Mouse (Mus musculus) heart, embryonic 13.5 days (tissue): ENCODE data around the gene Pde1c. TPM values are rescaled to one million over a fixed set of nuclear protein-coding genes. Genes with fewer than 3 reads are reported as not detected.

ENCODE experiments used
- ATAC-seq: fragments of 200-750 bp; cut with Nextera tagmentation; 2 replicates; pipeline ENCODE4 v1.8.0; 2017; ENCODE audit warnings: moderate TSS enrichment; ENCODE audit not compliant: insufficient number of reproducible peaks, low FRiP score, low TSS enrichment; ENCODE audit errors: extremely low read depth
- H3K27ac ChIP-seq: fragments of 300-500 bp; sonication (generic); replicated peaks from 2 replicates; pipeline ENCODE4 v1.5.1; 2015; ENCODE audit warnings: moderate library complexity, mild to moderate bottlenecking, inconsistent platforms
- H3K27me3 ChIP-seq: fragments of 300-500 bp; sonication (generic); replicated peaks from 2 replicates; pipeline ENCODE4 v1.6.1; 2015; ENCODE audit warnings: mild to moderate bottlenecking, inconsistent platforms
- H3K36me3 ChIP-seq: fragments of 300-500 bp; sonication (generic); 2 replicates; pipeline ENCODE4 v1.6.1; 2015; ENCODE audit warnings: mild to moderate bottlenecking, inconsistent platforms
- H3K4me1 ChIP-seq: fragments of 300-500 bp; sonication (generic); 2 replicates; pipeline ENCODE4 v1.6.1; 2015; ENCODE audit warnings: inconsistent platforms
- H3K4me2 ChIP-seq: fragments of 300-500 bp; sonication (generic); 2 replicates; pipeline ENCODE4 v1.6.1; 2015; ENCODE audit warnings: inconsistent platforms, mild to moderate bottlenecking, moderate library complexity
- H3K4me3 ChIP-seq: fragments of 300-500 bp; sonication (generic); 2 replicates; pipeline ENCODE4 v1.5.1; 2015; ENCODE audit warnings: moderate library complexity, mild to moderate bottlenecking, inconsistent platforms
- H3K9ac ChIP-seq: fragments of 300-500 bp; sonication (generic); 2 replicates; pipeline ENCODE4 v1.6.1; 2015; ENCODE audit warnings: inconsistent platforms, mild to moderate bottlenecking, moderate library complexity
- H3K9me3 ChIP-seq: fragments of 300-500 bp; sonication (generic); 2 replicates; pipeline ENCODE4 v1.6.1; 2016; ENCODE audit warnings: inconsistent platforms
- WGBS: fragments of 180-500 bp; shearing (Covaris S2); methylation state at CpG from one replicate; pipeline ENCODE4 v1.1.7; 2015; ENCODE audit warnings: mixed read lengths; 5-methylcytosine and 5-hydroxymethylcytosine counted together
- polyA plus RNA-seq: library from polyadenylated mRNA; unstranded; fragments of >200 nt; fragmentation: Nextera tagmentation; extraction: Ambion mirVana; gene quantifications from 2 replicates; pipeline ENCODE4 v1.2.1, GENCODE M21; 2015

The Pde1c gene
- polyA plus RNA-seq, 1 experiment from 2014 or later, result 3.1 TPM

DNA sequence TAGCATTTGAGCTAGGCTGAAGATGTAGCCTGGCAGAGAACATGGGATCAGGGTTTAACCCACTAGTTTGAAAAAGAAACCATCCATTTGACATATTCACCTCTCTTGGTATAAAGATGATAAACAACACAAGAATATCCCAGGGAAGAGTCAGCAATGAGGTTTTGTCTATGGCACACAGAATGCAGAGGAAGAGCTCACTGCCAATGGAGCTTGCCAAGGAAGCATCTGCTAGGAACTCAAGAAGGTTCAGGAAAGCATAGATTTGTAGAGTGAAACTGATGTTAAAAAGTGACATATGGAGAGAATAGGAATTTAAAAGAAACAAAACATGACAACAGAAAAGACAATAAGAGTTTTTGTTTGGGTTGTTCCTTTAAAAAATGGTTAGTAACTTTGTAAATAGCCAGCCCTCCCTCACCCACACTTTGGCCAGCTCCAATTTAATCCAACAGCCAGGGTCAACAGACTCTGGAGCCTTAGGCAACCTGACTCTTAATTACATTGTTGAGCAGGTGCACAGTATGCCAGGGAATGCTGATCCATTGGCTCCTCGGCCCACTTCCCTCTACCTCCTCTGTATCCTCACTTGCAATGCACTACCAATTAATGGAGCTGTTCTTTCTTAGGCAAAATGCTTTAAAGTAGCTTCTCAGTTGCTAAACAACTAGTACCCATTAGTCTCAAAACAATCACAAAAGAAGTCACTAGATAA lies 377.3 kb downstream of the Pde1c start:
- ATAC-seq, result no peak
- WGBS, result 61% methylated on average over 1 of the region's 1 CpGs

GRCm38 (mm10) chr6:56176485-56176884 lies 392.4 kb downstream of the Pde1c start:
- WGBS, result 74% methylated on average over 2 of the region's 2 CpGs
- ATAC-seq, result no peak

More for the DNA sequence above, 377.3 kb downstream of the Pde1c start:
- 0 out of 2 replicates have a peak, but pooled peaks cover 5% of the 10 kb centered on the region for H3K4me1 ChIP-seq
- no peak overlapping the region for H3K4me3 ChIP-seq
- no peaks in the 10 kb centered on the region for H3K27me3 ChIP-seq
- no peak overlapping the region for H3K9ac ChIP-seq
- no peaks in the 10 kb centered on the region for H3K9me3 ChIP-seq
- no peak overlapping the region for H3K27ac ChIP-seq
- no peaks in the 10 kb centered on the region for H3K36me3 ChIP-seq
- no peak overlapping the region for H3K4me2 ChIP-seq

DNA sequence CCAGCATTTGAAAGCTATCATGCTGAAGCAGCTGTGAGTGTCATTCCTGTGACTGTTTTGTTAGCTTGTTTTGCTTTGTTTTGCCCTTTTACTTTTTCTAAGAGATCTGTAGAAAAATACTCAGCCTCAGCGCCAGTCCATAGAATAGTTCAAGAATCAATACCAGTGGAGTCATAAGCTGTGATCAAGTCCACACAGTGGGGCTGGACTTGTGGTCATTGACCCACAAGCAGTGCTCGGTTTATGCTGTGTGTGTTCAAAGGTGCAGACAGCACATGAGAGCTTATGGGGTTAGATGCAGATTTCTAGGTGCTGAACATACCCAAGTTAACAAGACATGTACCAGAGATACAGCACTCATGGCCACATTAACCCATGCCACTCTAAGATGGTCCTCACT lies 396.7 kb downstream of the Pde1c start:
- Histone ChIP-seq H3K9me3 (no peaks in the 10 kb centered on the region), H3K27me3 (no peaks in the 10 kb centered on the region), H3K4me3 (no peak overlapping the region), H3K4me1 (no peaks in the 10 kb centered on the region), H3K36me3 (no peaks in the 10 kb centered on the region), H3K9ac (no peak overlapping the region), H3K27ac (no peak overlapping the region), H3K4me2 (no peak overlapping the region)
- 64% methylated on average over 2 of the region's 2 CpGs for WGBS
- no peak for ATAC-seq

More at GRCm38 (mm10) chr6:56176485-56176884, 392.4 kb downstream of the Pde1c start:
- Histone ChIP-seq H3K9me3 (no peaks in the 10 kb centered on the region), H3K27me3 (no peaks in the 10 kb centered on the region), H3K36me3 (no peaks in the 10 kb centered on the region), H3K4me1 (no peaks in the 10 kb centered on the region), H3K4me3 (no peak overlapping the region), H3K27ac (no peak overlapping the region), H3K4me2 (no peak overlapping the region), H3K9ac (no peak overlapping the region)

GRCm38 (mm10) chr6:56168736-56169135 lies 400.2 kb downstream of the Pde1c start:
- Histone ChIP-seq H3K27ac (no peak overlapping the region), H3K9me3 (no peaks in the 10 kb centered on the region), H3K36me3 (no peaks in the 10 kb centered on the region), H3K27me3 (no peaks in the 10 kb centered on the region), H3K4me1 (no peaks in the 10 kb centered on the region), H3K4me2 (no peak overlapping the region), H3K9ac (no peak overlapping the region), H3K4me3 (no peak overlapping the region)
- 63% methylated on average over 2 of the region's 2 CpGs for WGBS
- ATAC-seq, result no peak

- WGBS, result 44% methylated on average over 1 of the region's 1 CpGs
- Histone ChIP-seq H3K36me3 (no peaks in the 10 kb centered on the region), H3K9me3 (no peaks in the 10 kb centered on the region), H3K4me1 (peaks cover 9% of the 10 kb centered on the region; the same call in 1 of the 2 replicates), H3K27me3 (no peaks in the 10 kb centered on the region), H3K27ac (no peak overlapping the region), H3K9ac (no peak overlapping the region), H3K4me3 (no peak overlapping the region), H3K4me2 (no peak overlapping the region)
- ATAC-seq, result no peak
Observed at GRCm38 (mm10) chr6:56158217-56158616, 410.7 kb downstream of the Pde1c start.

DNA sequence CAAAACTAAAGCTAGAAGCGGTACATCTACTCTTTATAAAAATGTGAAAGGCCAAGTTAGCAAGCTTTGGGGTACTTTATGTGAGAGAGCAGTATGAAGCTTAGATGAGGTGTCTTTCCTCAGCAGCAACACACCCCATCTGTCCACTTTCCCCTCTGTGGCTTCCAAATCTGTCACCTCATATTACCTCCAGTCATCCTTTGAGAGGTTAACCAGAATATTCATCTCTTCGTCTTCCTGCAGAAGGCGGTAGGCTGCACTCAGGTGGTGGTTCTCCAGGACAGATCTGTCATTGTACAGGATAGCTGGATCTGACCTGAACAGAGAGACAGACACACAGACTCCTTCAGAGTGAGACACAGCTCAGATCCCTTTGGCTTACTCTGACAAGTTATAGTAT lies 412.1 kb downstream of the Pde1c start:
- 61% methylated on average over 3 of the region's 3 CpGs for WGBS
- no peaks in the 10 kb centered on the region for H3K36me3 ChIP-seq
- H3K4me1 ChIP-seq, result peaks cover 9% of the 10 kb centered on the region; the same call in 1 of the 2 replicates
- H3K4me3 ChIP-seq, result no peak overlapping the region
- no peak for ATAC-seq
- no peak overlapping the region for H3K9ac ChIP-seq
- no peaks in the 10 kb centered on the region for H3K9me3 ChIP-seq
- H3K27ac ChIP-seq, result no peak overlapping the region
- H3K4me2 ChIP-seq, result no peak overlapping the region
- H3K27me3 ChIP-seq, result no peaks in the 10 kb centered on the region

DNA sequence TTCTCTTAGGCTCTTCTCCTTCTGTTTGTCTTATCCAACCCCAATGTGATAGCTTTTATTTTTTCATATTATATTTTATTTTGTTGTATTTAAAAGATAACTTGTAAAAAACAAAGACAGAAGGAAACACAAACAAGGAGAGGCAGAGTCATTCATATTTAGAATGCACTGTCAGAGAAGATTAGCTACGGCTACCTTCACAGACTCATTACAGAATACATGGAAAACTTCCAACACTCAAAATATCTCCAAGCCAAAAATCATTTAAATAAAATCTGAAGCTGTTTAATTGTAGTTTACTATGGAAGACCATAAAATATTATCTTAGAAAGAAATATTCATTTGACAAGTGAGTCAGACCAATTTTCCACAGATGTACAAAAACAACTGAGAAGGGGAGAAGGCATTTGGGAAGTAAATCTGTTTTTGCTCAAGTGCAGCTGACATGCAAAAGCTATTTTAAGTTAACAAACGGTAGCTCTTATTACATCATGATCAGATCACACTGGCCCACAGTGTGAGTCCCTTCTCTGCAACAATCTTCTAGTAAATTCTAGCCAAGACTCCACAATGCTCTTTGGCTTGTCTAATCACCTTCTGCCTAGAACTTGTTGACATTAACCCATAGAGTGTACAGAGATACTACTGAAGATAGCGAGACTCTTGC lies 438.3 kb downstream of the Pde1c start:
- WGBS, result 43% methylated on average over 3 of the region's 3 CpGs

GRCm38 (mm10) chr6:56099520-56100101 lies 469.3 kb downstream of the Pde1c start:
- no peaks in the 10 kb centered on the region for H3K36me3 ChIP-seq
- 70% methylated on average over 2 of the region's 2 CpGs for WGBS
- H3K4me3 ChIP-seq, result no peak overlapping the region
- no peak overlapping the region for H3K27ac ChIP-seq
- no peak for ATAC-seq
- H3K4me2 ChIP-seq, result no peak overlapping the region
- H3K9ac ChIP-seq, result no peak overlapping the region
- no peaks in the 10 kb centered on the region for H3K4me1 ChIP-seq
- H3K27me3 ChIP-seq, result no peaks in the 10 kb centered on the region
- H3K9me3 ChIP-seq, result peaks cover 9% of the 10 kb centered on the region

More for the DNA sequence above, 438.3 kb downstream of the Pde1c start:
- Histone ChIP-seq H3K4me2 (no peak overlapping the region), H3K27ac (no peak overlapping the region), H3K27me3 (no peaks in the 10 kb centered on the region), H3K4me1 (peaks cover 10% of the 10 kb centered on the region), H3K36me3 (no peaks in the 10 kb centered on the region), H3K9ac (no peak overlapping the region), H3K4me3 (no peak overlapping the region), H3K9me3 (no peaks in the 10 kb centered on the region)
- no peak for ATAC-seq

DNA sequence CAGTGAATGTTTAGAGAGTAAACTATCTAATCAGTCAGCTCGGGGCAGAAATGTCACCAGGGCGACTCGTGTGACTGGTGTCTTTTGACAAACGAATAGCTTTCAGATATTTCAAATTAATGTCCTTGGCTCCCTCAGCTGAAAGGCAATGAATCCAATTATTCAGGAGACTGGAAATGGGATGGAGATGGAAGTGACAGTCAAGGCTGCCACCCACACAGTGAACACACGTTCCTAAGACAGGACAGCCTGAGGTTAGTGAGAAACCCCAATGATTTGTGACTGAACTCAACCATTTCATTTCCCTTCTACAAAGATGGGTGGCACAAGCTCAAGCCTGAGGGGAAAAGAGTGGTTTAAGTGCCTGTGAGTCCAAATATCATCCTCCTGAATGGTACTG lies 470.5 kb downstream of the Pde1c start:
- Histone ChIP-seq H3K27me3 (no peaks in the 10 kb centered on the region), H3K4me2 (no peak overlapping the region)
- no peak for ATAC-seq

DNA sequence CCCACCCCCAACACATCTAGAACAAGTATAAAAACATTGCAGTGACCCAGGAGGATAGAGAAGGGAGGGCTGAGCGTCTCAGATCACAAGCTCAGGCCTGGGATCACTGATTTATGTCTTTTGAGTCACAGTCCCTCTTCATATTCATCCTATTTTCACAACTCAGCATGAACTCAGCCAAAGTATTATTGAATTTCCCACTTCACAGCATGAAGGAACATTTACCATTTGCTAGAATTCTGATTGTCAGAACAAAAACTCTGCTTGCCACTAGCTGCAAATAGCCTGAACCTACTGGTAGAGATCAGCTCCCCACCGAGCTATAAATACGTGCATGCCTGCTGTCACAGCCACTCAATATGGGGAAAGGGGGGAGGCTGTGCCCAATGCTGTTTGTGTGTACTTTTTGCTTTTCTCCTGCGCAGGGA lies 492.5 kb downstream of the Pde1c start:
- 30% methylated on average over 4 of the region's 4 CpGs for WGBS
- H3K36me3 ChIP-seq, result no peaks in the 10 kb centered on the region

More for the DNA sequence above, 470.5 kb downstream of the Pde1c start:
- H3K9me3 ChIP-seq, result peaks cover 9% of the 10 kb centered on the region
- H3K9ac ChIP-seq, result no peak overlapping the region
- 40% methylated on average over 5 of the region's 5 CpGs for WGBS
- H3K36me3 ChIP-seq, result no peaks in the 10 kb centered on the region
- H3K27ac ChIP-seq, result no peak overlapping the region
- no peak overlapping the region for H3K4me3 ChIP-seq
- no peaks in the 10 kb centered on the region for H3K4me1 ChIP-seq

GRCm38 (mm10) chr6:56068516-56068915 lies 500.4 kb downstream of the Pde1c start:
- Histone ChIP-seq H3K27me3 (no peaks in the 10 kb centered on the region), H3K4me1 (no peaks in the 10 kb centered on the region), H3K27ac (no peak overlapping the region), H3K9me3 (no peaks in the 10 kb centered on the region), H3K9ac (no peak overlapping the region), H3K4me2 (no peak overlapping the region), H3K36me3 (no peaks in the 10 kb centered on the region), H3K4me3 (no peak overlapping the region)
- no peak for ATAC-seq

More for the DNA sequence above, 492.5 kb downstream of the Pde1c start:
- H3K9me3 ChIP-seq, result no peaks in the 10 kb centered on the region
- no peak overlapping the region for H3K9ac ChIP-seq
- no peaks in the 10 kb centered on the region for H3K4me1 ChIP-seq
- ATAC-seq, result no peak
- no peaks in the 10 kb centered on the region for H3K27me3 ChIP-seq
- no peak overlapping the region for H3K4me2 ChIP-seq
- no peak overlapping the region for H3K4me3 ChIP-seq
- no peak overlapping the region for H3K27ac ChIP-seq
